Mouse (Mus musculus) midbrain, embryonic 16.5 days (tissue): ENCODE data around the gene Ephb2. TPM values are rescaled to one million over a fixed set of nuclear protein-coding genes. Genes with fewer than 3 reads are reported as not detected.
A peak's percentile ranks its signal among the peaks of the same experiment; 100 is the strongest.

Experiments
- ATAC-seq: fragments of 200-750 bp; cut with Nextera tagmentation; 2 replicates; pipeline ENCODE4 v1.8.0; 2017; ENCODE audit warnings: moderate TSS enrichment
- H3K27ac ChIP-seq: fragments of 300-500 bp; sonication (generic); 2 replicates; pipeline ENCODE4 v1.5.1; 2014; ENCODE audit warnings: mild to moderate bottlenecking, low read length, mixed read lengths
- H3K27me3 ChIP-seq: fragments of 300-500 bp; sonication (generic); 2 replicates; pipeline ENCODE4 v1.6.1; 2014; ENCODE audit warnings: low read depth, low read length, mixed read lengths; ENCODE audit not compliant: control insufficient read depth, insufficient read depth
- H3K36me3 ChIP-seq: fragments of 300-500 bp; sonication (generic); 2 replicates; pipeline ENCODE4 v1.6.1; 2014; ENCODE audit warnings: mild to moderate bottlenecking, low read length, moderate library complexity, mixed read lengths; ENCODE audit not compliant: control insufficient read depth, insufficient read depth
- H3K4me1 ChIP-seq: fragments of 300-500 bp; sonication (generic); 2 replicates; pipeline ENCODE4 v1.6.1; 2014; ENCODE audit warnings: mild to moderate bottlenecking, low read length, mixed read lengths; ENCODE audit not compliant: control insufficient read depth, insufficient read depth
- H3K4me2 ChIP-seq: fragments of 300-500 bp; sonication (generic); 2 replicates; pipeline ENCODE4 v1.6.1; 2014; ENCODE audit warnings: mild to moderate bottlenecking, low read length, mixed read lengths
- H3K4me3 ChIP-seq: fragments of 300-500 bp; sonication (generic); 2 replicates; pipeline ENCODE4 v1.5.1; 2014; ENCODE audit warnings: low read depth, mild to moderate bottlenecking, low read length, moderate library complexity, mixed read lengths
- H3K9ac ChIP-seq: fragments of 300-500 bp; sonication (generic); 2 replicates; pipeline ENCODE4 v1.6.1; 2014; ENCODE audit warnings: low read depth, low read length, mixed read lengths
- H3K9me3 ChIP-seq: fragments of 300-500 bp; sonication (generic); replicated peaks from 2 replicates; pipeline ENCODE4 v1.6.1; 2014; ENCODE audit warnings: mild to moderate bottlenecking, low read length, mixed read lengths; ENCODE audit not compliant: control insufficient read depth, poor library complexity, severe bottlenecking
- WGBS: fragments of 180-500 bp; shearing (Covaris S2); extraction: QIAGEN DNeasy Blood & Tissue Kit; methylation state at CpG from one replicate; pipeline ENCODE4 v1.1.7; 2014; 5-methylcytosine and 5-hydroxymethylcytosine counted together
- polyA plus RNA-seq: library from polyadenylated mRNA; unstranded; fragments of >200 nt; fragmentation: Nextera tagmentation; extraction: Ambion mirVana; gene quantifications from 2 replicates; pipeline ENCODE4 v1.2.1, GENCODE M21; 2015

Ephb2 gene
- polyA plus RNA-seq, 1 experiment from 2014 or later = 13.1 TPM

DNA sequence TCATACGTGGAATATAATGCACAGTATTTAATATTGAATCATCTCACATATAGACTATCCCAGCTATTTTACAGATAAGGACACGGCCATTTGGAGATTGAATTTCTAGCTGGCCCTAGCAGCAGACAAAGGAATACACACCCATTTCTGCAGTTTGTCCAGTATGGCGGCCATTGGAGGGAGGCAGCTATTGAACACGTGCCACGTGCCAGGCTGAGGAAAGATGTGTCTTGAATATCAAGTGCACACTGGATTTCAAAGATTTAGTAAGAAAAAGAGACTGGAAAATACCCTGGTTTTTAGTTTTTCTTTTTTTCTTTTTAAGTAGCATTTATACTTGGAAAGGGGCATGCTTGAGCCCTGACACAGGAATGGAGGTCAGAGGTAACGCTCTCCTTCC is 11.4 kb upstream of the Ephb2 start:
- Histone ChIP-seq H3K4me2 (no peak overlapping the region), H3K9ac (no peak overlapping the region), H3K27ac (no peak overlapping the region), H3K4me3 (no peak overlapping the region), H3K27me3 (no peaks in the 10 kb centered on the region), H3K36me3 (no peaks in the 10 kb centered on the region), H3K4me1 (peaks cover 7% of the 10 kb centered on the region), H3K9me3 (no peaks in the 10 kb centered on the region)
- WGBS = 56% methylated on average over 6 of the region's 6 CpGs
- ATAC-seq = no peak

GRCm38 (mm10) chr4:136842802-136843201 is 7.0 kb upstream of the Ephb2 start:
- H3K4me1 ChIP-seq = peaks cover 13% of the 10 kb centered on the region
- no peak overlapping the region for H3K4me3 ChIP-seq
- no peak overlapping the region for H3K27ac ChIP-seq
- H3K36me3 ChIP-seq = no peaks in the 10 kb centered on the region
- no peaks in the 10 kb centered on the region for H3K9me3 ChIP-seq
- H3K4me2 ChIP-seq = no peak overlapping the region
- ATAC-seq = no peak
- 91% methylated on average over 10 of the region's 10 CpGs for WGBS
- no peak overlapping the region for H3K9ac ChIP-seq
- H3K27me3 ChIP-seq = no peaks in the 10 kb centered on the region

GRCm38 (mm10) chr4:136842033-136842432 is 6.2 kb upstream of the Ephb2 start:
- no peak for ATAC-seq
- 92% methylated on average over 4 of the region's 4 CpGs for WGBS
- Histone ChIP-seq H3K4me2 (no peak overlapping the region), H3K36me3 (no peaks in the 10 kb centered on the region), H3K27ac (no peak overlapping the region), H3K9me3 (no peaks in the 10 kb centered on the region), H3K27me3 (no peaks in the 10 kb centered on the region), H3K4me3 (no peak overlapping the region), H3K4me1 (peaks cover 20% of the 10 kb centered on the region), H3K9ac (no peak overlapping the region)

GRCm38 (mm10) chr4:136841056-136841455 is 5.3 kb upstream of the Ephb2 start:
- WGBS = 2% methylated on average over 5 of the region's 5 CpGs
- peak overlapping the region; percentile 14; the same call in 1 of the 2 replicates for H3K4me2 ChIP-seq

DNA sequence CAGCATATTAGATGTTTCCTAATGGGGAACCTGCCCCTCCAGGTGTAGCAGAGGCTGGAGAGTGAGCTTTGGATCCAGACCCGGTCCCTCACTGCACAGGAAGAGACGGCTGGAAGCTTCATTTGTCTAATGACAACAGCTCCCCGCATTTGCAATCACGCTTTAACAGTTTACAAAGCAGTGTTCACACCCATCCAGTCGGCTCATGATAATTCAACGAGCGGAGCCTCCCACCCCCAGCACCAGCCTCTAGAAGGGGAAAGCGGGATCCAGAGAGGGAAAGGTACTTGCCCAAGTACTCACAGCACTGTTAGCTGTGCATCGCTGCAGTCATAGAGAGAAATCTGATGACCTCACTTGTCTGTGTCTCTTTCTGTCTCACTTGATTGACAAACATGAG is 2.7 kb upstream of the Ephb2 start:
- H3K36me3 ChIP-seq = no peaks in the 10 kb centered on the region
- no peak overlapping the region for H3K4me3 ChIP-seq
- H3K27me3 ChIP-seq = no peaks in the 10 kb centered on the region
- H3K4me1 ChIP-seq = peaks cover 30% of the 10 kb centered on the region
- 41% methylated on average over 9 of the region's 9 CpGs for WGBS
- H3K27ac ChIP-seq = no peak overlapping the region
- ATAC-seq = no peak
- 0 out of 2 replicates have a peak overlapping the region, but pooled peaks have one; percentile 11 for H3K9ac ChIP-seq
- H3K9me3 ChIP-seq = no peaks in the 10 kb centered on the region
- no peak overlapping the region for H3K4me2 ChIP-seq

More at GRCm38 (mm10) chr4:136841056-136841455, 5.3 kb upstream of the Ephb2 start:
- H3K27me3 ChIP-seq = no peaks in the 10 kb centered on the region
- H3K4me1 ChIP-seq = peaks cover 24% of the 10 kb centered on the region
- 0 out of 2 replicates have a peak overlapping the region, but pooled peaks have one; percentile 20 for H3K9ac ChIP-seq
- no peaks in the 10 kb centered on the region for H3K9me3 ChIP-seq
- ATAC-seq = 0 out of 2 replicates have a peak, but pooled peaks have one; percentile 39
- no peak overlapping the region for H3K4me3 ChIP-seq
- H3K36me3 ChIP-seq = no peaks in the 10 kb centered on the region
- H3K27ac ChIP-seq = no peak overlapping the region

GRCm38 (mm10) chr4:136838026-136838425 is 2.2 kb upstream of the Ephb2 start:
- ATAC-seq = no peak
- Histone ChIP-seq H3K36me3 (no peaks in the 10 kb centered on the region), H3K9ac (0 out of 2 replicates have a peak overlapping the region, but pooled peaks have one; percentile 11), H3K4me1 (peaks cover 34% of the 10 kb centered on the region), H3K4me3 (no peak overlapping the region), H3K4me2 (no peak overlapping the region), H3K27me3 (no peaks in the 10 kb centered on the region), H3K27ac (peak overlapping the region; percentile 100), H3K9me3 (no peaks in the 10 kb centered on the region)
- 69% methylated on average over 9 of the region's 9 CpGs for WGBS

DNA sequence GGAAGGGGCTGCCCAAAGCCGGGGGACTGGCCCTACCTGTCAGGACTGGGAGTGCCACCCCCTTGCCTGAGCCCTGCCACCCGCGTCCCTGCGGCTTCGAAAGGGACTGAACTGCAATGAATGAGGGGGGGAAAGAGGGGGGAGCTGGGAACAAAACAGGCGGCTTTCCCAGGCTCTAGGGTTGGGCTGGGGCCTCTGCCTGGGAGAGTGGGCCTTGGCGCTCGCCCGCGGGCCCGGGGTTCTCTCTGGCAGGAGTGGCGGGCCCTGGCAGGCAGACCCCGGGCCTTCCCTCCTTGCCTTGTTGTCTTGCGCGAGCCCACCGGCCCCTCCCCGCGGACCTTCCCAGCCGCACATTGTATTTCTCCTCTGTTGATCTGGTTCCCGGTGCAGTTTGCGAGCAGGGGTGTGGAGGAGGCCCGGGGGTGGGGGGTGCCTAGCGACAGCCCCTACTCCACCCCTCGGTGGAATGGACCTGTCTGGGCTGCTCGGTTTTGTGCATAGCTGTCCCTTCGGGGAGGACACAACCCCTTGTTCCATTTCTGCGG is 671 bp upstream of the Ephb2 start:
- under 1% methylated on average over 23 of the region's 27 CpGs for WGBS
- Histone ChIP-seq H3K4me3 (peak overlapping the region; percentile 86), H3K9me3 (no peaks in the 10 kb centered on the region), H3K9ac (peak overlapping the region; percentile 95), H3K27ac (peak overlapping the region; percentile 100), H3K4me2 (peak overlapping the region; percentile 97), H3K4me1 (peaks cover 43% of the 10 kb centered on the region), H3K27me3 (no peaks in the 10 kb centered on the region), H3K36me3 (no peaks in the 10 kb centered on the region)
- ATAC-seq = peak; percentile 67

DNA sequence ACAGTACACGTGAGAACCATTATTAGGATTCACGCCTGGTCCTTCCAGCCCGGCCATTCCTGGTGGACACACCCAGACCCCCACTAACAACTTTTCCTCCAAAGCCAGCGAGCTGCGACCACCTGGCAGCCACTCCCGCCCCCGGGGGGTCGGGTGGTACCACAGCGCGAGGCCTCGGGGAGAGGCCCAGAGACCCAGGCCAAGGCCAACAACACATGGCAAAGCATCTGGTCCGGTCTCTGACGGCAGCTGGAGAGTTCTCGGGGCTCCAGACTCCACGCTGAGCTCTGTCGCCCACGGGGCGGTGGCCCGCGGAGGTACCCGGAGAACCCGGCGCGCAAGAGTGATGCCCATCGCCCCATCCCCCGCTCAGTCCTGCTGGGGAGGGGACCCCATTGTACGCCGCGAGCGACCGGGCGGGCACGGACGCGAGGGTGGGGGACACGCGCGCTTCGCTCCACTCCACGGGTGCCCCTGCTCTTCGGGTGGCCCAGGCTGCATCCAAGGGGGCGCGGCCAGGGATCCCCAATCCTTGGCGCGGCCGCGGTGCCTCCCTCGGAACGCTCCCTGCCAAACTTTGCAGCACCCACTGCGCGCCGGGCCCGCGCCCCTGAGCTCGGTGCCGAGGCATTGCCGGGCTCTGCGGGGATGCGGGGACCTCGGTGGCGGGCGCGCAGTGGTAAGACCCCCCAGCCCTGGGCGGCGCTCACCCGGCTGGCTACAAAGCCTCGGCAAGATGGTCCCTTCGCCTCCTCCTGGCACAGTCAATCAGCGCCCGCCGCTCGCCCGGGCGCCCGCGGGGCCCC is 770 bp downstream of the Ephb2 start:
- Histone ChIP-seq H3K4me2 (peak overlapping the region; percentile 97), H3K4me1 (peaks cover 53% of the 10 kb centered on the region), H3K27ac (peak overlapping the region; percentile 100), H3K9me3 (no peaks in the 10 kb centered on the region), H3K4me3 (peak overlapping the region; percentile 86), H3K27me3 (no peaks in the 10 kb centered on the region), H3K9ac (peak overlapping the region; percentile 95), H3K36me3 (no peaks in the 10 kb centered on the region)
- peak; percentile 48 for ATAC-seq
- WGBS = under 1% methylated on average over 61 of the region's 76 CpGs

- Histone ChIP-seq H3K4me2 (peak overlapping the region; percentile 97), H3K36me3 (no peaks in the 10 kb centered on the region), H3K27ac (no peak overlapping the region; the same call in 1 of the 2 replicates), H3K9ac (peak overlapping the region; percentile 95), H3K9me3 (no peaks in the 10 kb centered on the region), H3K4me3 (peak overlapping the region; percentile 86), H3K27me3 (no peaks in the 10 kb centered on the region), H3K4me1 (peaks cover 59% of the 10 kb centered on the region)
- no peak for ATAC-seq
- 6% methylated on average over 12 of the region's 12 CpGs for WGBS
Measured at GRCm38 (mm10) chr4:136834439-136834814, 1.4 kb downstream of the Ephb2 start.
